Mouse (Mus musculus) G1E-ER4 (cell line): Measurements from ENCODE around the gene Sytl3. TPM values are rescaled to one million over a fixed set of nuclear protein-coding genes. Genes with fewer than 3 reads are reported as not detected.

Experiments used
- GATA1 ChIP-seq: IDR thresholded peaks from one replicate; pipeline ENCODE4 v1.8.0; 2012; ENCODE audit warnings: low read length, inconsistent platforms
- polyA plus RNA-seq: library from polyadenylated mRNA; stranded (reverse); fragments of >175 nt; gene quantifications from 2 replicates; pipeline ENCODE4 v1.2.3, GENCODE M21; 2012

Sytl3 gene
- polyA plus RNA-seq, 1 experiment, result not detected

DNA sequence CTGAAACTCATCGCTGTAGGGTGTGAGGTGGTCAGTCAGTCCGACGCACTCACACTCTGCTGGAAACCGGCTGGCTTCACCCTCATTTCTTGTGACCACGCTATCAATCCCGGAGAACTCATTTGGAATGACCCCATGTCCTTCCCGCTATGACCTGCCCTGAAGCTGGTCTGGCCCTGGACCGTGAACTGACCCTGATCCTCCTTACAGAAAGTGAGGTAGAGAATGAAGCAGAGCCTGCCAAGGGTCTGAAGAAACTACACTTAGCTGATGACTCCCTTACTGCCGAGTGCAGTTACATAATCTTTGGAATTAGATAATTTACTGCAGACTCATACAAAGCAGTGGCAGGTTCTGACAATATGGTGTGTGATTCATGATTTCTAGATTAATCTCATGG is 96.3 kb downstream of the Sytl3 start:
- no peak for TF ChIP-seq GATA1

DNA sequence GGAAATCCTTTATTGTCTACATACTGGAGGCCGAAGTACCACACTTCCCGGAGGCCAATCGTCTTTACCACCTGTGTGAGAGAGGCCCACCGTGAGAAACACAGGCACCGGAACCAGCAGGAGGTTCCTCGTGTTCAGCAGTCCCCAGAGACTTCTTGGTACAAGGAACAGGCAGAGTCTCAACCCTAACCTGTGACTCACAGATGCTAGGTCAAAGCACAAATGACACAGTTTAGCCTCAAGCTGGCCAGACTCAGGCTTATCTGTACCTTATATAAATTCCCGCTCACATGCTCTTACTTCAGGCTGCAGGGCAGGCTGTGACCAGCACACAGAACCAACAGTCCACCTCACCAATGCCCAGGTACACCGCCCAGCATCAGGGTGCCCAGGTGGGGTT is 97.0 kb downstream of the Sytl3 start:
- TF ChIP-seq GATA1, result no peak

DNA sequence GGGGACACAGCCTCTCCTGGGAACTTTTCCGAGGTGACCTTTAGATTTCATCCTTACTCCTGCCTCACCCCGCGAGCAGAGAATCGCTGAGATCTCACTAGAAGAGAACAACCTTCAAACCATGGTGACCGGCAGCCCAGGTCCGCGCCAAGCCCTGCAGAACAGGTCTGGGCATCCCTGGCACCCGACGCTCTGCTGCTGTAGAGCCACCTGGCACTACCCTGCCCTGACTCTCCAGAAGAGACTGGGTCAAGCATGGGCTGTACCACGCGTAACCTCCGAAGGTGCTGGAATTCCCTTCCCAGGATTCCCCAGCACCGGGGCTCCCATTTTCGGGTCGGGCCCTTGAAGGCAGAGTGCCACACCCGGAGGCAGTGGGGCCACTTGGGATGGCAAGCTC is 99.0 kb downstream of the Sytl3 start:
- TF ChIP-seq GATA1, result no peak

DNA sequence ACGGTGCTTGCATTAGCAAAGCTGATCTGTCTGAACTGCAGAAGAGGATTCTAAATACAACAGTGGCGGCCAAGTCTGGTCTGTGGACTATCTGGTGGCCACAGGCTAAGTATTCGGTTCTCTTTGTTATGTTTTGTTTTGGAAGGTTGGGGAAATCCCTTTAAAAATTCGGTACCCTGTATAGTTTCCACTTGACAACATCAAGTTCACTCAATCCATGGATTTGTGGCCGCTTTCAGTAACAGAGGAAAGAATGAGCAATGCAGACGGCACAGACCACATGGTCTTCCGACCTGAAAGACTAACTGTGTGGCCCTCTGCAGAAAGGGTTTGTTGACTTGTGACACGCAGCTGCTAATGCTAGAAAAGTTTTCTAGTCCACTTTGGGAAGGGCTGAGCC is 100.0 kb downstream of the Sytl3 start:
- TF ChIP-seq GATA1, result no peak

DNA sequence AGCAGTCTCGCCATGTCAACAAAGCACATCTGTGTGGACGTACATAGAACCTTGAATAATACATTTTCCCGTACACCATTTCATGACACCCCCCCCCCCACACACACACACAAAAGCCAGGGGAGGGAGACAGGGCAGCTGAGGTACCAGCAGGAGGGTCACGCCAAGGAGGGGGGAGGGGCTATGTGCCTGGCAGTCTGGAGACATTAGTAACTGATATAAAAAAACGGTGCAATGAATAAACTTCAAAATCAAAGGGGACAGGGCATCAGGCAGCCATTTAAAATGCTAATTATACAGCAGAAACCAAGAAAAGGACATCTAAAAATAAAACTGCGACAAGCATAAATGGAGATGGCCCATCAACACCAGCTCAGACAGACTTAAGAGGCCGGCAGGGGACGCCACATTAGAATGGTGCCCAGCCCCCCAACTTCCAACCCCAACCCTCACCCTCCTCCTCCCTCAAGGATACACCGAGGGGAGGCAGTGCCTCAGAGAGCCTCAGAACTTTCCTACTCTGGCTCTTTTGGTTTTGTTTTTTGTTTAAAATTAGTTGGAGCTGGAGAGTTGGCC is 100.9 kb downstream of the Sytl3 start:
- no peak for TF ChIP-seq GATA1

DNA sequence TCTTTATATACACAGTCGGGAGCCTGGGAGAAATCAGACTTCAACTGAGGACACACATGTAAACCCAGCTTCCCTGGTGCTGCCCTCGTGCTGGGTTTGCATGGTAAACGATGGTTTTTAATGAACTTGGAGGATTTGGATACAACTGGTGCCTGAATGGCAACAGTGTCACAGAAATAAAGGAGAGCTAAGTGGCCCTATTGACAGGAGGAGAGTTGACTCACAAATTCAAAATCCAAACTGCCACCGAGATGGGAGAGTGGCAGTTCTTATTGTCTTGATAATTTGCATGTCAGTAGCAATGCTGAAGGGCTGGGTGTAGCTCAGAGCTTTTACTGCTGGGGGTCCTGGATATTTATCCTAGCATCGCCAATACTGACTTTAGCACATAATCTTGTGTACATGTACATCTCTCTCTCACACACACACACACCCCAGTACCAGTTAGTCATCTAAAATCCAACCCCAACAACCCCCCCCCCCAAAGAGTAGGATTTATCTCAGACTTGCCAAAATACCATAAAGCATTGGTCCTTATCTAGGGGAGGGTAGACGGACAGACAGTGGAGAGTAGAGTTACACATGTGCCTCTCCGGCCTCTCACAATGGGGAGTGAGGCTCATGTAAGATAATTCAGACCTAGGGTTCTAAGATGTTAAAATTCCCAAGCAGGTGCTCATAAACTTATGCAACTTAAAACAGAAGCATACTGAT is 104.8 kb downstream of the Sytl3 start:
- peak; percentile 23 for TF ChIP-seq GATA1

DNA sequence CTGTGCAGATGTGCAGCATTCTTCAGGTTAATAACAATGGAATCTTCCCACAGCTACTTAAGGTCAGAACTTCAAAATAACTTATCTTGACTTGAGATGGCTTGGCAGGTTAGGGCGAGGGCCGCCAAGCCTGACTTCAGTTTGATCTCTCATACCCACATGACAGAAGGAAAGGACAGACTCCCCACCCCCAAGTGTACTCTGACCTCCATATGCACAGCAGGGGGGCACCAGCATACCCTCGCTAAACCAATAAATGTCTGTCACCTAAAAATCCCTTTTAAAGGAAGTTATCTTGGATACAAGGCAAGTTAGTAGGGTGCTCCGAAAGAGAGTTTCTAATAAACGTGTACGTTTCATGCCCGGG is 105.3 kb downstream of the Sytl3 start:
- TF ChIP-seq GATA1, result no peak

DNA sequence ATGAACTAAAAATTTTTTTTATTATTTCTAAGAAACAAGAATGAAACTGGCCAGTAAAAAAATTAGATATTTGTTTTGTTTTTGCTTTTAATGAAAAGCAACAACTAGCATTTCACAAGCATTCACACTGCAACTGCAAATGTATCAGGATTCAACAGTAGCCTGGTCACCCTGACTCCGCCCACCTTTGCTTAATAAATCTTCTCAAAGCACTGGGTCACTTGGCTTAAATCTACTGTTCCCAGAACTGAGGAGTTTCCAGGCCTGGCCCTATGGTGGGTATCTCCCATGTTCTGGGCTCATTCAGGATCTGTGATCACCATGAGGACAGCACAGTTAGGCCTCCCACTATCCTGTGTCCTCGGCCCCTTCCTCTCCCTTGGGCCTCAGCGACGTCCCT is 105.8 kb downstream of the Sytl3 start:
- no peak for TF ChIP-seq GATA1

DNA sequence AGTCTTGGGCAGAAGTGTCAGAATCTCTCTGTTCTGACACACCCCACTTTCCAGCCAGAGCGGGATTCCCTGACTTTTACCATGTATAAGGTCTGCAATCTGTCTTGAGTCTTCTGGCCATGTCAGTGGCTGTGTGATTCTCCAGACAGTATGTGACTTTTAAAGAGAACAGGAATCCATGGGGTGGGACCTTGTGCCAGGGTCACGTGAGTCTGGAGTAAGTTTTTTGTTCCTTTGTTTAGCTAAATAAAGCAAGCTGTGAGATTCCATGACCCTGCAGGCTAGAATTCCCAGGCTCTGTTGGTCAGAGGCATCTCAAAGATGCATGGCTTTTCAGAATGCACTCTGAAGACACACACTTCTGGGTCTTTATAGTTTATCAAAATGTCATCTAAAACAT is 107.0 kb downstream of the Sytl3 start:
- TF ChIP-seq GATA1, result no peak

DNA sequence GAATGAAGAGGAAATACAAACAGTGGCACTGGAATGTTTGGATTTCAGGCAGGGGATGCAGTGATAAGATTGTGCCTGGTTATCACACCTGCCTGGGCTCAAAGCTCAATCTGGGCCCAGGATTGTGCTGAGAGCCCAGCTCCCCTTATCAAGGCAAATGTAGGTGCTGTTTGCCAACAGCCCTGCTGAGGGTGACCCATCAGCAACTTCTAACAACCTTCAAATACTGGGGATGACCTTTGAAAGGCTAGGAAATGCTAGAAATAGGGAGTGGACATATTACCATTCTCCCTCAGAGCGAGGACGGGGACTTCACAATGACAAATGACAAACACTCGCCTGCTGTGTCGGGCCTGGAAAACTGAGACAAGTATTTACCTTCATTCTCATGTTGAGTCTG is 107.9 kb downstream of the Sytl3 start:
- TF ChIP-seq GATA1, result no peak

DNA sequence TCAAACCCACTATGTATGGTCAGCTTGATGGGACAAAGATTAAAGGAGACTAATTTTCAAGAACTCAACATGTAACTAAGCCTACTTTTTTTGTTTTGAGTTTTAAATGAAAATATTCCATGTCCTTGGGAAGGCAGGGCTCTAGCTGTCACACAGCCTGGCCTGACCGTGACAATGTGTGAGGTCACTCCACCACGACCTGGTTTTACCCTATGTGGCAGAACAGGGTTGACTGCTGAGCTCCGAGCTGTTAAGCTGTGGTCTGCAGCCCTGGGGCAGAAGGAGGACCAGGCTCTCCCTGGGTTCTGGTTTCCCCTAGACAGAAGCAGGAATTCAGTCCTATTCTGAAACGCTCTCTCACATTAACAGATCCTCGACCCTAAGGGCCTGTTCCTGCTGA is 108.9 kb downstream of the Sytl3 start:
- no peak for TF ChIP-seq GATA1

DNA sequence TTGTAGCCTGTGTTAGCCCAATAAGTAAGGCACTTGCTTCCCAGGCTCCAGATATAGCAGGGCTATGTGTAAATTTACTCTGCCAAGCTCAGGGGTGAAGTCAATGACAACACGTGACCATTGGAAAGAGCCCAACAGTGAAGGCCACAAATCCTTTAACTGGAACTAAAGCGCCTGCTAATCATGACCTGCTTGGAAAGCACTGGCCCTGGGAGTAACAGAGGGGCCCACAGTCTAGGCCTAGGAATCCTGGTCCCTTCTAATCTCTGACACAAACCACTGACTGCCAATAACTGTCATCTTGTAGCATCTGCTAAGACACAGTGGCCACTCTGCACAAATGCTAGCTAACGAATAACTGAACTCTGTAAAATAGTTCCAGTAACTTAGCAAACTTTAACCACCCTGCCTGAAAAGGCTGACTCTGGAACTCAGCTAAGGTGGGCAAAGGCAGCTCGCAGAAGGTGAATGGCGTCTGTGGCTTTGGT is 109.5 kb downstream of the Sytl3 start:
- no peak for TF ChIP-seq GATA1

DNA sequence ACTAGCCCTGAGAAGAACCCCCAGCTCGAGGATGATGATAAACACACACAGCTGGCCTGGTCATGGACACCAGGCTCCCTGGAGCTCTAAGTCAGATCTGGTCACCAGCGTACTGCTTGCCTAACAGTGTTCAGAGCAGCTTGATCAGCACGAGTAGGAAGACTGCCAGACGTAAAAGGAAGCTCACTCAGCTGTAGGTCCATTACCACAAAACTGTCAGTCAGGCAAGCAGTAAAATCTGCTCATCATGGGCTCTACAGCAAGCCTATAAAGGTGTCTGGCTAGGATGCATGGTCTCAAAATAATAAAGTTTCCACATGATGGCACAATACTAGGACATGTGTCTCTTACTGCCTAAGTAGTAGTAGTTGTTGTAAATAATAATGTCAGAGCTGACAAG is 110.7 kb downstream of the Sytl3 start:
- TF ChIP-seq GATA1, result no peak

DNA sequence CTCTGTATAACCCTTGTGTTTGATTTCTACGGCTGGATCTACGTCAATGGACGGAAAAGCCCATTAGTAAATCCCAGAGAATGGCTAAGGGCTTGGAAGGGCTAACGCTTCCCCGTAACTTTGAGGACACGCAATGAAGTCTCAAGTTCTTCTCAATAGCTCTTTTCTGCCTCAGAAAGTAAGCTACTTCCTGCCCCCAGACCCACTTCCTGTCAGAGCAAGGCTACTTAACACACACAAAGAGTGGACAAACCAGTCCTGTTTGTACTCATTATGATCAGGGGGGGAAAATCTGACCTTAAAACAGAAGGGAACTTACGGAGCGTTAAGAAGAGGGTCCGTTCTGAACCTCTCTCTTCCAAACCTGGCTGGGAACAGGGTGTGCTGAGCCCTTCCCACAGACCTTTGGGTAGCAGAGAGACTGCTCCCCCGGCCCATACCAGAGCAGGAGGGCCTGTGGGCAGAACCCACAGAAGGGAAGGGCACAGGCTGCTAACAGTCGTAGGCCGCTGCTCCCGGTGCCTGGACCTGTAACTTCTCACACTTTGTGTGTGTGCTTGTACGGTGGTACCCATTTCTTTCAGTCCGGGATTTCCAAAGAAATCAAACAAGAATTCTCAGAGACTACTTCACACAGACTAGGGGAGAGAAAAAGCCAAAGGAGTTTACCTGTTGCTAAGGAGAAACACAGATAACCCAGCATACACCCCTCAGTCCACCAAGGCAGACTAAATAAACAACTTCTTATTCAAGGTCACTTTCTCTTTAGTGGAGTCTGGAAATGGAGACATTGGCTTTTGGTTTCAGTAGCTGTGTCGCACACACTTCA is 113.0 kb downstream of the Sytl3 start:
- TF ChIP-seq GATA1, result no peak

DNA sequence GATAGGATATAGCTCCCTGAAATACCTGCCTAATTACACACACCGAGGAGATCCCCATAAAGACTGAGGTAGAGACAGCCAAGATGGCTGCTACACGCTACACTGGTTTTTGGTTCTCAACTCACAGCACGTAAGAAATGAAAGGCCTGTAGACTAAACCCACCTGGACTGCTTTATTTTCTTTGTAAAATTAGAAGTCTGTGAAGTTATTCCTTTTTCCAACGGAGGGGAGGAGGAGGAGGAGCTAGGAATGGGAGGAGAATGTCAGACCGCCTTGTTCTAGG is 113.5 kb downstream of the Sytl3 start:
- TF ChIP-seq GATA1, result no peak

DNA sequence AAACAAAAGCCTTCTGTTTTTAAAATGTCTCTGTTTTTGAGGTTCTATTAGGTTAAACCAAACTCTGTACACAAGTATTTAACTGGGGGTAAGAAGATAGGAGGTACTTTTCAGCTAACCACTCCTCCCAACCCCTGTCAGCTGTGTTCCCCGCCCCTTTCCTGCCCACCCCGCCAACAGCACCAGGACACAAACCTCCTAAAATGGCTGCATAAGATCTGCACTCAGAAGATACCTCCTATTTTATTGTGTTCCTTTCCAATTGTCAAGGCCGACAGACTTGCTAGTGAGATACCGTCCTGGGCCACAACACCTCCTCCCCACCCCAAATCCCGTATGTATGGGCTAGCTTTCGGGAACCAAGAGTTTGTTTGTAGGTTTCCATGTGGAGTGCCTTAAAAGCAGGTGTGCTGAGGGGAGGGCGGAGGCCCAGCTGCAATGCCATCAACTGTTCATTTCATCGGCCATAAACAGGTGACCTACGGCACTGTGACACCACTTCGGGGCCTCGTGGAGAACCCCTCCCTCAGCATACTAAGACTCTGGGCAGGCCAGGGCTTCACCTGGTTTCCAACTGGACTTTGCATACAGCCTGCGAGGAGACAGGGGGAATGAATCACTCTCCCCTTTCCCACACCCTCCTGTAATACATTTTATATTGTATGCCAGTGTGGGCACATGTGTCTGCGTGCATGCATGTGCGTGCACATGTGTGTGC is 114.5 kb downstream of the Sytl3 start:
- no peak for TF ChIP-seq GATA1
